Mouse (Mus musculus) right cerebral cortex, postnatal 14 days (tissue): ENCODE results near the gene Psip1.
A peak's percentile ranks its signal among the peaks of the same experiment; 100 is the strongest.
"Not testable (repeated sequence)": the region's sequence is repeated elsewhere in the genome, so short reads cannot be mapped to it uniquely, and the experiment has no call there.

Experiments
- DNase-seq: peaks from one replicate; pipeline ENCODE4 v3.0.0; 2022

The Psip1 gene

DNA sequence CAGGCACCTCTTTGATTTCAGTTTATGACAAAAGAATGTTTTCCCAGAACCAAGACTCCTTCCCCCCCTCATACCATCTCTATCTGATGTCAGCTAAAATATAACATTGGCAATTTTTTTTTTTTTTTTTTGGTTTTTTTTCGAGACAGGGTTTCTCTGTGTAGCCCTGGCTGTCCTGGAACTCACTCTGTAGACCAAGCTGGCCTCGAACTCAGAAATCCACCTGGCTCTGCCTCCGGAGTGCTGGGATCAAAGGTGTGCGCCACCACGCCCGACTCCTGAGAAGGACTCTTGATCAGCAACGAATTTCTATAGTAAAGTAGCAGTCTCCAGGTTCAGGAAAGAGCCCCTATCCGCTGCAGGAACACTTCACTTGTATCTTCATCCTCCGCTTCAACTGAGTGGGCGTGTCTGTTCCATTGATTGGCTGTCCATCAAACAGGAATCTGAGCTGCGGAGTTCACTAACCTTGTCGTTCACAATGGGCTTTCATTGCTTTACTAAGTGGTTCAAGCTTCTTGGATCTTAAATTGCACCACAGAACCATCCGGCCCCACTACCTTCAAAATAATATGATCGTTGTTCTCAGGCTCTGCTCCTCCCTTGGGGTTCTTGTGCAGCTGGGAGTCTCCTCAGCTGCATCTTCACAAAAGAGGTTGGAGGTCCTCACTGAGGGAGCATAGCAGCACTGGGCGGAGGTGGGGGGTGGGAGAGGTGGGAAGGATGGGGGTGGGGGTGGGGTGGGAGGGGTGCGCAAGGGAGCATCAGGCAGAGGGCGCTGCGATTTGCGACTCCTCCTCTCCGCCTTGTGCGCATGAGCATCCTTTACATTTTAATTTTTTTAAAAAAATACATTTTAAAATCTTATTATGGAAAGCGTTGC lies 14.1 kb upstream of the Psip1 start:
- DNase-seq, result peak; percentile 30

DNA sequence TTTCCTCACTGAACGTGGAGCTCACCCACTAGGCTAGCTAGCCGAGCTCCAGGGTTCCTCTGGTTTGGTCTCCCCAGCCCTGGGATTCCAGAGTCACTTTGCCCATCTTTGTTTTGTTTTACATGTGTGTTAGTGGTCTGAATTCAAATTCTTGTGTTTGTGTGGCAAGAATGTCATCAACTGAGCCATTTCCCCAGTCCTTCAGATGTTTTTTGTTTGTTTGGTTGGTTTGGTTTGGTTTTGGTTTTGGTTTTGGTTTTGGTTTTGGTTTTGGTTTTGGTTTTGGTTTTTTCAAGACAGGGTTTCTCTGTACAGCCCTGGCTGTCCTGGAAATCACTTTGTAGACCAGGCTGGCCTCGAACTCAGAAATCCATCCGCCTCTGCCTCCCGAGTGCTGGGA lies 10.8 kb upstream of the Psip1 start:
- not testable (repeated sequence) for DNase-seq

DNA sequence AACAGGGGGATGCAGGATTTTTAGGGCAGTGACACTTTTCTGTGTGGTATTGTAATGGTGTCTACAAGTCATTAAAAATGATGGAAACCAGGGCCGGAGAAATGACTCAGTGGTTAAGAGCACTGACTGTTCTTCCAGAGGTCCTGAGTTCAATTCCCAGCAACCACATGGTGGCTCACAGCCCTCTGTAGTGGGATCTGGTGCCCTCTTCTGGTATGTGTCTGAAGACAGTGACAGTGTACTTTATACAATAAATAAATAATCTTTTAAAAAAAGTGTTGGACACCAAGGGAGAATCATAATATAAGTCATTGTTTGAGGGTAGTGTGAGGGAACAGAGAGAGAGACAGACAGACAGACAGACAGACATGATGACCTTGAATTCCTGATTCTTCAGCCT lies 6.9 kb upstream of the Psip1 start:
- no peak for DNase-seq

DNA sequence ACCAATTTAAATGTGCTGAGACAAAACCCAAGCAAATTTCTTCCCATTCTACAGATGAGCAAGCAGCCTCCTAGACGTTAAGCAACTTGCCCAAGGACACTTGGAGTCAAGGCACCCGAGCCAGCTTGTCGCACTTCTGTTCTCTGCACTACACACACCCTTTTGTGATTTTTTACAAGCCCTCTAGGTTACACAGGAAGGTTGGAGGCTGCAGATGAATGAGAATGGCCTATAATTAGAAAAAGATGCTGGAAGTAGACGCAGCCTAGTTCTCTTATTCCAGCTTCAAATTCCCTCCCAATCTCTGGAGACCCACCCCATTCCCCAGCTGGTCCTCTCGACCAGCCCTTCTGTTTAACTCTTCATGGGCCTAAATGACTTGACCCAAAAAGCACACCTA lies 2.9 kb upstream of the Psip1 start:
- no peak for DNase-seq

DNA sequence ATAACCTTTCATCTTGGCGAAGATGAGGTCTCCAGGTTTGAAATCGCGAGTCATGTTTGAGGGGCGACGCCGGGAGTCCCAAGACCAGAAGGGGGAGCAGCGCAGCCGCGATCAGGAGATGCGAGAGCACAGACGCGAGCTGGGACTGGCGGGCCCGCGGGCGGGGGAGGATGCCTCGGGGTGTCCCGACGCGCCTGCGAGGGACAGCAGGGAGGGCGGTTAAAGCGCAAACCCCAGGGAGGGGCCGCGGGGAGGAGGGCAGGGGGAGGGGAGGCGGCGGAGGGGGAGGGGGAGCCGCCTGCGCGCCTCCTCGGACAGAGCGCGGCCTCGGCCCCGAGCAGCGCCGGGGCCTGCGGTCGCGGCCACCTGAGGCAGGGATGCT lies 533 bp downstream of the Psip1 start:
- DNase-seq, result peak; percentile 92

DNA sequence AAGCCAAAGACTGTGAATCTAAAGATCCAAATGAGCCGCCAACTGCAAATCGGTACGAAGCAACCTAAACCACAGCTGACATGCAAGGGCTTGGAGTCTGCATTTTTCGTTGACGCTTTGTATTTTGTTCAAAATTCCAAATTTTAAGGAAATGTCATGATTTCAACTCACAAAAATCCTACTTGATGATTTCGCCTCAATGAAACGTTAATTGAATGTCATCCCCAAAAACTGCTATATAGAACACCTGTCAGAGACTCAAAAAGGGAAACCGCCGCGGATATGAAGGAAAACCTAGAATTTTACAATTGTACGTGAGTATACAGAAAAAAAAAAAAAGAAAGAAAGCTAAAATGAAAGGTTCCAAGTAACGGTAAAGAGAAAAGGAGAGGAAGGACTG lies 1.0 kb downstream of the Psip1 start:
- DNase-seq, result no peak

DNA sequence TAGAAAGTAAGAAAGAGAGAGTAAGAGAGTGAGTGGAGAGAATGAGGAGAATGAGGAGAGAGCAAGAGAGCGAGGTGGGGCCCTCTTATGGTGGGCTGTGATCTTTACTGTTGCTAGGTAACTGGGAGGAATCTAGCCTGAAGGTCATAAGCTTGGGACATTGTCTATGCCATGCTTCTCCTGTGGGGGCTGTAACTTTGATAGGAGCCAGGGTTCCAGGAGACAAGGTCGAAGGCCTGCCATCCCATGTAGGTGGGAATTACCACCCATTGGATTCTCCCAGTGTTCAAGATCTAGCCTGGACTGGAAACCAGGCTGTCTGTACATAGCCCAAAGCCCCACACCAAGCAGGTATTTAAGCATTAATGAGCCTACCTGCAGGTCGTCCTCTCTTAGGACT lies 18.1 kb downstream of the Psip1 start:
- no peak for DNase-seq

DNA sequence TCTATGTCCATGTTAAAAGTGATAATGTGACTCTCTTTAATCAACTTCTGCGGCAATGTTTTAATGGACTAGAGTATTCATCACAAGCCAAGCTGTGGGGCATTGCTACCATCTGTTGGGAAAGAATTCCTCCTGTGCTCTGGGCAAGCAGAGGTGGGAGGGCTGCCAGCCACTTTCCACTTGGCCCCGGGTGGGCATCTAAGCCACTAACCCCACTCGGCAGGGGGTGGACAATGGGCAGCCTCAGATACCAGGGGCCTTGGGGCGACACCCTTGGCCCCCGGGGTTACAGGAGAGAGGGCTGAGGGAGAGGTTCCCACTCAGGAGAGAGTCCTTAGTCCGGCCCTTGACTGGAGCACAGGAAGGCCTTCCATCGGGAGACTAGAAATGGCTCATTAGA lies 18.6 kb downstream of the Psip1 start:
- DNase-seq, result no peak

DNA sequence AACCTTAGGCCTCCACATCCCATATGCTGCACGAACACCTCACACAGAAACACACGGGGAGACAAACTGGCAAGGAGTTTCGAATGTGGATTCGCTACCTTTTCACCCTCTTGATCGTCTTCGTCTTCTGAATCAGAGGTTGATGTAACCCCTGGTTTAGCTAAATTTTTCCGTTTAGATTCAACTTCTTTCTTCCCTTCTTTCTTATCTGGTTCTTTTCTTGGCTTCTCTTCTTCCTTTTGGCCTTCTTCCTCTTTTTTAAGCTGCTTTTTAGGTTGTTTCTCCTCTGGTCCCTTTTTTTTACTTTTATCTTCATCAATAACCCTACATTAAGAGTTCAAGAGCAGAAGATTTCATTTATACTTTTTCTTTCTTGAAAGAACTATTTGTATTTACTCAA lies 21.4 kb downstream of the Psip1 start:
- no peak for DNase-seq

DNA sequence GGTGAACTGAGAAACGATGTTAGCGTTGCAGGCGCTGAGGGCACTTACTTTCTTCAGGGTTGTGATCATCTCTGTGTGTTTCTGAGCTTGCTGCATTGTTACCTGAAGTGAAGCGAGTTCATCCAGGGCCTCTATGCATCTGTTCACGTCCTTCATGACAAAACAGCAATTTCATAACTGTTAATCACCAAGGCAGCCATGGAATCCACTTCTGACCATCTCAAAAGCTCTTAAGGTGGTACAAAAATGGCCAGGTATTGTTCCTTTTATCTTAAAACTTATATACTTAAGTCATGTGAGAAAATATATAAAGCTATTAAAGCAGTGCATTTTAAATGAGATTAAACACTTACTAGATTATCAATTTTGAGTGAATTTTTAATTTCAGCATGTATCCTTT lies 26.2 kb downstream of the Psip1 start:
- no peak for DNase-seq

DNA sequence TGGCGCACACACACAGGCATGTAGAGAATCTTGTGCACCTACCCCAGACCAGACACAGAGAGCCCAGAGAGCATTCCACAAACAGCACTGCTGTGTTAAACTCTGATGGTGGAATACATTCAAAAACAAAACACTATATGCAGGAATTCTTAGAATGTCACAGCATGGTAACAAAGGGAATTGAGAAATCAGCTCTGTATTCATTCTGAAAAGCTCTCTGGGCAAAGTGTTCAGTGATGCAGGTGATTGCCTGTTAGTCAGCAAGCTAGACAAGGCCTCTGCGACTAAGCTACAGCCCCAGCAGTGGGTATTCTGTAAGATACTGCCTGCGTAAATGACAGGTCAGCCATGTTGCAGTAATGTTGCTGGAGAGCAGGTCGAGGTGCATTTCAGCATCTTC lies 35.5 kb downstream of the Psip1 start:
- no peak for DNase-seq

DNA sequence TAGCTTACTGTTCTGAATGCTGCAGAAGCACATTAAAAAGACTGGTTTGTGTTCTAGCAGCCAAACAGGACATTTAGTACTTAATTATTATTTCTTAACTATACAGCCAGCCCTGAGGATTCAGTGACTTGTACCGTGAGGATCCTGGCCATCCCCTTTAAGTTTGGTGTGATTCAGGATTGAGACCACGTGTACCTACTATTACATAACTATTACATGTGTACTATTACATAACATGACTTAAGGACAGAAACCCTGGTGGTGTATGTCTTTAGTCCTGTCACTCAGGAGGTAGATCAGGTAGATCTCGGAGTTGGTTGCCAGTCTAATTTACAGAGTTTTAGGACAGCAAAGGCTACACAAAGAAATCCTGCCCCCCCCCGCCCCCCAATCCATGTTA lies 45.2 kb downstream of the Psip1 start:
- no peak for DNase-seq

DNA sequence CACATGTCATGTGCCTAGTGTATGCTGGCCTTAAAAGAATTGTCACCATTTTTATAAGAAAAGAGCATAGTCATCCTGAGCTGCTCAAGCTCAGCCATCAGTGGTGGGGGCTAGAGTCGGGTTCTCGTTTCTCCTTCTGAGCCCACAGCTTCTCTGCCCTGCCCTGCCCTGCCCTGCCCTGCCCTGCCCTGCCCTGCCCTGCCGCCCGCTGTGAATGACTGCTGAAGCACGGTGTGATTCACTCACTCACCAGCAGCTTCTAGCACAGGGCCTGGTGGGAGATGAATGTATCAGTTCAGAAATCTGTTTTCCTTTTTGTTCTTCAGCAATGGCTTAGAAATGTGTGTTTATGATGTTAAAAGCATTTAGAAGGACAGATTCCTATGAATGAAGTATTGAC lies 47.2 kb downstream of the Psip1 start:
- DNase-seq, result no peak

DNA sequence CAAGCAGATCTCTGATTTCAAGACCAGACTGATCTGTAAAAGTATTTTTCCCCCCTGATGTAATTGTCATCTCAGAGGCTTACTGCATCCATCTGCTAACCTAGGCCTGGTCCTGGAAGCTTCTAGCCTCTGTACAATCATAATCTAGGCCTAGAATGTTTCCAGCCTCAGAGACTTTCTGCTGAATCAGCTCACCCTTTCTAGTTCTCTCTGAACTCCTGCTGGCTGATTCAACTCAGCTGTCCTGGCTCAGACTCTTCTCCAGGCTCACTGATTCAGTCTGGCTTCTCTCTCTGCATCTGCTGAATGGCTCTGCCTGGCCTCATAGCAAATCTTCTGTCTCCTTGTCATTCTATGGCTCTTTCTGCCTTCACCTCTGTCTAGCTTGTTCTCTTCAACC lies 48.1 kb downstream of the Psip1 start:
- no peak for DNase-seq

DNA sequence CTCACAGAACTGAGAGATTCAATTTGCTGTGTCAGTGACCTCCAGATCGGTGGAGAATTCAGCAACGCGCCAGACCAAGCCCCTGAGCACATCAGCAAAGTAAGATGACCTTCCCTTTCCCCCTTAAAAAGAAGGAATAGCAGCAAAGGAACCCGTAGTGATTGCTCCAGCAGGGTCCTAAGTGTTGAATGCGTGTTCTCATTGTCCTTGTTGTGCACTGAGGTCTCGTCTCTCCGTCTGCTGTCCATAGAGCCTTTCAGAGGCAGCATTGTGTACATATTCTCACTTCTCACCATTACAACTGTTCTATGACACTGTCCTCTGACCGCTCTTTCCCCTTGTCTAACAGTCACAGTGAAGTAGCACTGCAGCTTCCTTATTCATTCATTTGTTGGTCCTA lies 49.9 kb downstream of the Psip1 start:
- DNase-seq, result no peak

DNA sequence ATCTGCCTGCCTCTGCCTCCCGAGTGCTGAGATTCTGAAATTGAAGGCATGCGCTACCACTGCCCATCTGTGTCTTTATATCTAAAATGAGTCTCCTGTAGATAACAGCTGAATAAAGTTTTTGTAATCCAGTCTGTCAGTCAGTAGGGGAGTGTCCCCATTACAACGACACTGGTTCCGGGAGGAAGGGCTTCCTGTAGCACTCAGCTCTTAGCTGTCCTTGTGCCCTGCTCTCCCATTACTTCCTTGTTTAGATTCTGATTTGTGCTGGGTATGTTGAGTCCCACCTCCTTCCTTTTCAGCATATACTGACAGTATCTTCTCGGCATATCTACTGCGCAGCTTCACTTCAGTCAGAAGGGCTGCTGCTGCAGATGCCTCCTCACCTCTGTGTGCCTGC lies 53.4 kb downstream of the Psip1 start:
- DNase-seq, result no peak

DNA sequence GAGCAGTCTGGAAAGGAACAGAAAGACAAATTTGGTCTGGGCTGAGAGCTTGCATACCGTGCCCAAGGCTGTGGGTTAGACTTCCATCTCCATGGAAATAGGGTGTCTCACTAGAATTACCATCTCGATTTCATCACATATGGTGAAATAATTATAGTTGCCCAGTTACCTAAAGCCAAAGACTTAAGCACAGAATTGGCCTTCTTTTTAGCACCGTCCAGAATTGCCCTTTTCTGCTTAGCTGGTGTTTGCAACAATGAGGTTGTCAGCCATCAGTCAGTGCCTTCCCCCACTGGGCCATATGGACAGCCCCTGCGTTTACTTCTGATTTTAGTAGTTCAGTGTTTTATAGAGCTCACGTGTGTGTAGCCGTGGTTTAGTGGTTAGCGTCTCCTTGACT lies 54.3 kb downstream of the Psip1 start:
- no peak for DNase-seq

DNA sequence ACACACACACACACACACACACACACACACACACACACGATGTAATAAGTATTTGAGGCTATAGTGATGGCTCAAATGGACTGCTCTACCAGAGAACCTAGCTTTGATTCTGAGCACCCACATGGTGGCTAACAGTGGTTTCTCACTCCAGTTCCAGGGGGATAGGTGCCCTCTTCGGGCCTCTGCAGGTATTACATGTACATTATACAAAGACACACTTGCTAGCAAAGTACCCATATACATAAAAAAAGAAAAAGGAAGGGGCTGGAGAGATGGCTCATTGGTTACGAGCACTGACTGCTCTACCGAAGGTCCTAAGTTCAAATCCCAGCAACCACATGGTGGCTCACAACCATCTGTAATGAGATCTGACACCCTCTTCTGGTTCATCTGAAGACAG lies 57.4 kb downstream of the Psip1 start:
- no peak for DNase-seq

DNA sequence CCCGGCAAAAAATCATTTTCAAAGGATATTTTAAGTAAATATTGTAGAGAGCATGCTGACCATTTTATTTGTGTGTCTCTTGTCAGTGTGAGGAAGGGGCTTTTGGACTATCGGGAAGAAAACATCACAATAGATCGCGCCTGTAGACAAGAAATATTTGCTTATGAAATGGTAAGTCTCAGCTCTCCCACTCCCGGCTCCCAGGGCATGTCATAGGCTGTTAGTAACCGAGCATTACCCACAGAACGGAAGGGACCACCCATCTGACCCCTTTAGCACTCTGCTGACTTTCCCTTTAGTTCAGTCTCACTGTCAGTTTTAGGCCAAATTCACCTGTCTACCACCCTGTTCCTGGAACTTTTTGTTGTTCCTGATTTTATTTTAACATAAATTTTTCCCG lies 58.6 kb downstream of the Psip1 start:
- no peak for DNase-seq

DNA sequence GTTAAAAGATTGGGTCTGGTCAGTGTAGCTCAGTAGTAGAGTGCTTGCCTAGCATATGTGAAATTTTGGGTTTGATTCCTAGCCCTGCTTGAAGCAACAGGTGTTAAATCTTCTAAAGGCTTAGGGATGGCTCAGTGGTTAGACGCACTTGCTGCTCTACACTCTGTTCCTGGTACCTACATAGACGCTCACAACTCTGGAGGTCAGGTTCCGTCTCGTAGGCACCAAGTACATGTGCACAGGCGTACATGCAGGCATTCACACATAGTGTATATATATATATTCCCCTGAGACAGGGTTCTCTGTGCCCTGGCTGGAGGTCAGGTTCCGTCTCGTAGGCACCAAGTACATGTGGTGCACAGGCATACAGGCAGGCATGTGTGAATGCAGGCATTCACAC lies 59.1 kb downstream of the Psip1 start:
- DNase-seq, result no peak

DNA sequence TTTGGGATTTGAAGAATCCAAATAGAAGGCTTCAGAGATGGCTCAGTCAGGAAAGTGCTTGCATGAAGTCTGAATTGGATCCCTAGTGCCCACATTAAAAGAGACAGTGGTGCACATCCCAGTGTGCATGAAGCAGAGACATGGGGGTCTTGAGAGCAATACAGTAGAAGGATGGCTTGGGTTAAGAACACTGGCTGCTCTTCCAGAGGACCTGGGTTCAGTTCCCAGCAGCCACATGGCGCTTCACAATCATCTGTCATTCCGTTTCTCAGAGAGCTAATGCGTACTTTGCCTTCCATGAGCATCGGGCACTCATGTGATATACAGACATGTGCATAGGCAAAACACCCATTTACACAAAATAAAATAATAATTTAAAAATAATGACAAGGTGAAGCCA lies 61.1 kb downstream of the Psip1 start:
- DNase-seq, result no peak

DNA sequence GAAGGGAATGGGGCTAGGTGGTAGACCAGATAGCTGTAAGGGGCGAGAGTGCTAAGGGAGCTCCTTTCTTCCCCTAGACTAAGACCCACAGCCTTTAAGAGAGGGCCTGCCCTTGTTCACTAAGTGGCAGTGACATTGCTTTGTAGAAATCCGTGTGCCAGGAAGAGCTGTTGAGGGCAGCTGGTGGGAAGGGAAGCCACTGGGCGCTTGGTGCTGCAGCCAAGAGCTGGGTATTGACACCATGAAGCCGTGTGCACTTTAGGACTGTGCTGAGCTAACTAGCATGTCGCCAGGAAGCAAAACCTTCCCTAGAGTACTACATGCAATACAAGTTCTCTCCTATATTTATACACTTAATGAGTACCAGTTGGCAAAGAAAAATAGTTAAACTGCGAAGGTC lies 62.6 kb downstream of the Psip1 start:
- DNase-seq, result no peak

DNA sequence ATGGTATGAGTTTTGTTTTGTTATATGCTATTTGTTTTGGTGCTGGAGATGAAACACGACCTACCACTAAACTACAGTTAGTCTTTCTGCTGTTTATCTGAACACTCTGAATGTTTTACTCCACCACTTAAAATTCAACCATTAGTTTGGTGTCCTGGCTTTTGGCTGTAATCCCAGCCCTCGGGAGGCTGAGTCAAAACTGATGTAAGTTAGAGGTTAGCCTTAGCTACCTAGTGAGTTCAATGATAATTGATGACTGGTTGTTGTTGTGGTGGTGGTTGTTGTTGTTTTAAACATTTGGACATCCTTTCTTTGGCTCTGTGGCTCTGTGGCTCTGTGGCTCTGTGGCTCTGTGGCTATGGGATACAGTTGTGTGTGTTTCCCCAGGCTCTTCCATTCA lies 67.5 kb downstream of the Psip1 start:
- DNase-seq, result no peak

DNA sequence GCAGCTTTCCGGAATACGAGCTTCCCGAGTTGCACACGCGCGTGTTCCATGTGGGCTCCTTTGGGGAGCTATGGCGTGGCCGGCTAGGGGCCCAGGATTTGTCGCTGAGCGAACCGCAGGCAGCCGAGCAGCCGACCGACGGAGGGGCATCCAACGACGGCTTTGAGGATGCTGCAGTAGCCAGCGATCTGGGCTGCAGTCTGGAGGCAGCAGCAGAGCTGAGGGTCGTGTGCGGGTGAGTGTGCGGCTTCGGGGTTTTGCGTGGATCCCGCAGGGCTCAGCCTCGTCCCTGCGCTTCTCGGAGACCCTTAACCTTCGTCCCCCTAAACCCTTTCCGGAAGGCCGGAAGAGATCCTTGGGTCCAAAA lies 68.5 kb downstream of the Psip1 start:
- DNase-seq, result no peak

DNA sequence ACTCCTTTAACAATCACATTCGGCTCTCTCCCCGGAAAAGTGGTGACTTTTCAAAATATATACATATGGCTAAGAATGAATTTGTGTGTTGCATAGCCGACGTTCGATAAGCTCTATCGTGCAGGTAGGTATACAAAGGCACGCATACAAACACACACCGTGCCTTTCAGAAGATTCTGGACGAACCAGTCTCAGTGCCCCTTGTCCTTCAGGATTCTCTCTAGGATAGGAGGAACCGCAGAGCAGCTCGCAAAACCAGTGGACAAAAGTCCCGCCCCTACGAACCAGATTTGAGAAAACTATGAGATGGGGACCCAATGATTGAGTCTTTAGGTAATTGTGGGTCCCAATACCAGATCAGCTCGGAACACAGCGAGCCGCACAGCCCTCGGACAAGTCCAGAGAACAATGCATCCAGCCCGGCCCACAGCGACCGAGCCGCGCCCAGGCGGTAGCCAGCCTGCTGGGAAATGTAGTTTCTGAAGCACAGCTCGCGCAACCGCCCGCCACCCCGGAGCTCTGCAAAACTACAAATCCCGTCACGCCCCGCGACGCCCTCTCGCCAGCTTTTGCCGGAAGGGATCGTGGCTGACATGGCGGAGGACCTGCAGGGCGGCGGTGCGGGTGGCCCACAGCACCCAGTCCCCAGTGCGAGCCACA lies 69.0 kb downstream of the Psip1 start, which contains the start of gene Snapc3:
Gene Snapc3 (plus strand): TSS at position 565 of the 660 bp plus-strand sequence.
- peak; percentile 96 for DNase-seq
